Mouse (Mus musculus) brain, embryonic 14.5 days (tissue): ENCODE measurements around the gene Dkk3.

ENCODE experiments used
- CTCF ChIP-seq: fragments of 200-500 bp; IDR thresholded peaks from 2 replicates; pipeline ENCODE4 v1.5.1; 2012; ENCODE audit warnings: inconsistent platforms, mild to moderate bottlenecking, moderate library complexity, borderline replicate concordance; ENCODE audit not compliant: insufficient read depth, insufficient read length; ENCODE audit errors: extremely low read depth
- POLR2A ChIP-seq: fragments of 200-500 bp; IDR thresholded peaks from 2 replicates; pipeline ENCODE4 v1.6.1; 2012; ENCODE audit warnings: mild to moderate bottlenecking, inconsistent platforms, borderline replicate concordance; ENCODE audit not compliant: poor library complexity, insufficient read depth, insufficient read length, severe bottlenecking; ENCODE audit errors: extremely low read depth

- TF ChIP-seq CTCF (no peak), POLR2A (no peak)
Measured at GRCm38 (mm10) chr7:112197461-112197860, 38.6 kb upstream of the Dkk3 start.
